Mouse (Mus musculus) lung, postnatal 0 days (tissue): ENCODE data around the gene Hist2h2ac. TPM values are rescaled to one million over a fixed set of nuclear protein-coding genes. Genes with fewer than 3 reads are reported as not detected.
"Not testable (repeated sequence)": the region's sequence is repeated elsewhere in the genome, so short reads cannot be mapped to it uniquely, and the experiment has no call there.

ENCODE experiments used
- ATAC-seq: fragments of 200-750 bp; cut with Nextera tagmentation; 2 replicates; pipeline ENCODE4 v1.8.0; 2017; ENCODE audit warnings: moderate library complexity
- DNase-seq: peaks from one replicate; pipeline ENCODE4 v3.0.0-alpha.2; 2016; ENCODE audit warnings: low spot score
- H3K27ac ChIP-seq: fragments of 300-500 bp; sonication (generic); 2 replicates; pipeline ENCODE4 v1.5.1; 2014; ENCODE audit warnings: antibody characterized with exemption, mild to moderate bottlenecking, low read length, mixed read lengths
- H3K27me3 ChIP-seq: fragments of 300-500 bp; sonication (generic); replicated peaks from 2 replicates; pipeline ENCODE4 v1.6.1; 2014; ENCODE audit warnings: low read length, mixed read lengths; ENCODE audit not compliant: insufficient read depth
- H3K36me3 ChIP-seq: fragments of 300-500 bp; sonication (generic); 2 replicates; pipeline ENCODE4 v1.6.1; 2014; ENCODE audit warnings: low read length, mixed read lengths; ENCODE audit not compliant: insufficient read depth
- H3K4me1 ChIP-seq: fragments of 300-500 bp; sonication (generic); 2 replicates; pipeline ENCODE4 v1.6.1; 2014; ENCODE audit warnings: antibody characterized with exemption, low read depth, low read length, mixed read lengths; ENCODE audit not compliant: insufficient read depth
- H3K4me2 ChIP-seq: fragments of 300-500 bp; sonication (generic); replicated peaks from 2 replicates; pipeline ENCODE4 v1.6.1; 2014; ENCODE audit warnings: low read depth, mild to moderate bottlenecking, low read length, moderate library complexity, mixed read lengths
- H3K4me3 ChIP-seq: fragments of 300-500 bp; sonication (generic); 2 replicates; pipeline ENCODE4 v1.5.1; 2014; ENCODE audit warnings: low read depth, low read length
- H3K9ac ChIP-seq: fragments of 300-500 bp; sonication (generic); replicated peaks from 2 replicates; pipeline ENCODE4 v1.6.1; 2014; ENCODE audit warnings: low read depth, mild to moderate bottlenecking
- H3K9me3 ChIP-seq: fragments of 300-500 bp; sonication (generic); 2 replicates; pipeline ENCODE4 v1.6.1; 2016; ENCODE audit warnings: low read length, mixed read lengths
- CTCF ChIP-seq: IDR thresholded peaks from 2 replicates; pipeline ENCODE4 v1.5.1; 2016; ENCODE audit warnings: antibody characterized with exemption, mild to moderate bottlenecking
- EP300 ChIP-seq: IDR thresholded peaks from 2 replicates; pipeline ENCODE4 v1.6.1; 2016; ENCODE audit warnings: antibody characterized with exemption, mild to moderate bottlenecking, control low read depth
- WGBS: fragments of 180-500 bp; shearing (Covaris S2); extraction: QIAGEN DNeasy Blood & Tissue Kit; methylation state at CpG from one replicate; pipeline ENCODE4 v1.1.7; 2014; 5-methylcytosine and 5-hydroxymethylcytosine counted together
- polyA plus RNA-seq: library from polyadenylated mRNA; unstranded; fragments of >200 nt; fragmentation: Nextera tagmentation; extraction: Ambion mirVana; gene quantifications from 2 replicates; pipeline ENCODE4 v1.2.1, GENCODE M21; 2015

The Hist2h2ac gene
- polyA plus RNA-seq, 1 experiment from 2014 or later = 3.0 TPM

DNA sequence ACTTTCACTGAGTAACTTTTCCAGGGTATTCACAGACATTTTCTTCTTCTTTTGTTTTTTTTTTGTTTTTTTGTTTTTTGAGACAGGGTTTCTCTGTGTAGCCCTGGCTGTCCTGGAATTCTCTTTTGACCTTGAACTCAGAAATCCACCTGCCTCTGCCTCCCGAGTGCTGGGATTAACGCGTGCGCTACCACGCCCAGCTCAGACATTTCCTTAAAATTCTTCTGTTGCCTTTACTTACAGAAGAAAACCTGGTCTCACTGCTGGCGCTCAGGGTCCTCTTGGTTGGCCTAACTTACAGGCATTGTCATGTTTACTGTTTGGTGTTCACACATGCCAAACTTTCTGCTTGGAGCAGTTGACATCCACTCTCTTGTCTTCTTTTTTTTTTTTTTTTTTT is 45.4 kb downstream of the Hist2h2ac start:
- ATAC-seq (no peak), DNase-seq (no peak)
- H3K9me3 ChIP-seq = no peaks in the 10 kb centered on the region
- peaks cover 21% of the 10 kb centered on the region; the same call in 1 of the 2 replicates for H3K36me3 ChIP-seq
- peaks cover 19% of the 10 kb centered on the region; the same call in 1 of the 2 replicates for H3K4me1 ChIP-seq
- H3K4me3 ChIP-seq = no peak overlapping the region
- TF ChIP-seq CTCF (no peak), EP300 (no peak)
- no peak overlapping the region for H3K27ac ChIP-seq
- no peak overlapping the region for H3K4me2 ChIP-seq
- no peak overlapping the region for H3K9ac ChIP-seq
- H3K27me3 ChIP-seq = no peaks in the 10 kb centered on the region
- 92% methylated on average over 6 of the region's 6 CpGs for WGBS

DNA sequence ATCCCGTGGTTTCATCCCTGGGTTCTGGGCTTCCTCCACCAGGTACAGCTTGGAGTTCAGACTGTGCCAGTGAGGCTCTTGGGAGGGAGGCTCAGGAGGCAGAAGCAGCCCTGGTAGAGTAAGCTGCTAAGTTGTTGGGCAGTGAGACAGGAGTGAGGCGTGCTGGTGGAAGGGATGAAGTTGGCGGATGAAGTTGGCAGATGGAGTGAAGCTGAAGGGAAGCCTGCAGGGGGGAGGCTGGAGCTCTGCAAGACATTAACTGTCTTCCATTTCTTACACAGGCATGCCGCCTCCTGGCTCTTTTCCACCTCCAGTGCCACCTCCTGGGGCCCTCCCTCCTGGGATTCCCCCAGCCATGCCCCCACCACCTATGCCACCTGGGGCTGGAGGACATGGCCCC is 46.6 kb downstream of the Hist2h2ac start:
- H3K27ac ChIP-seq, DNase-seq, H3K4me2 ChIP-seq, H3K27me3 ChIP-seq, H3K4me3 ChIP-seq, H3K9me3 ChIP-seq, ATAC-seq, H3K9ac ChIP-seq: not testable (repeated sequence)
- peaks cover 19% of the 10 kb centered on the region; the same call in 1 of the 2 replicates for H3K4me1 ChIP-seq
- H3K36me3 ChIP-seq = peaks cover 21% of the 10 kb centered on the region; the same call in 1 of the 2 replicates
- WGBS = 81% methylated on average over 4 of the region's 4 CpGs

DNA sequence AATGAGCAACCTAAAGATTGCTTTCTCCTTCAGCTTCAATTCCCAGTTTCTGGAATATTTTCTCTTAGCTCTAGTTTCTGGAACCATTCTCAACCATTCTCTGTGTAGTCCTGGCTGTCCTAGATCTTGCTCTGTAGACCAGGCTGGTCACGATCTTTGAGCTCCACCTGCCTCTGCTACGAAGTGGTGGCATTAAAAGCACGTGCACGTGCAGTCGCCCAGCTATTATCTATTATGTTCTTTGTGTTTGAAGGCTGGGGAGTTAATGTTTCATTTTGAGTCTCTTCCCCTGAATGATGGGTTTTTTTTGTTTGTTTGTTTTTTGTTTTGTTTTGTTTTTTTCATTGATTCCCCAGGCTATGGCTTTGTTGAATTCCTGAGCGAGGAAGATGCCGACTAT is 47.5 kb downstream of the Hist2h2ac start:
- WGBS = 30% methylated on average over 7 of the region's 7 CpGs
- Histone ChIP-seq H3K27ac (no peak overlapping the region), H3K4me1 (peaks cover 19% of the 10 kb centered on the region; the same call in 1 of the 2 replicates), H3K4me2 (peak overlapping the region; percentile 87), H3K36me3 (peaks cover 19% of the 10 kb centered on the region; the same call in 1 of the 2 replicates), H3K9me3 (no peaks in the 10 kb centered on the region), H3K4me3 (peak overlapping the region; percentile 81), H3K27me3 (no peaks in the 10 kb centered on the region), H3K9ac (peak overlapping the region; percentile 67)
- ATAC-seq = no peak
- DNase-seq = no peak
- no peak for TF ChIP-seq EP300

- DNase-seq (peak; percentile 97), ATAC-seq (peak; percentile 97)
- Histone ChIP-seq H3K36me3 (peaks cover 14% of the 10 kb centered on the region; the same call in 1 of the 2 replicates), H3K4me2 (peak within 1 kb of the TSS; percentile 87), H3K4me3 (peak within 1 kb of the TSS; percentile 81), H3K27me3 (no peaks in the 10 kb centered on the region), H3K4me1 (peaks cover 19% of the 10 kb centered on the region; the same call in 1 of the 2 replicates), H3K27ac (peak within 1 kb of the TSS; percentile 99), H3K9ac (peak within 1 kb of the TSS; percentile 67), H3K9me3 (no peaks in the 10 kb centered on the region)
- TF ChIP-seq CTCF = no peak
- TF ChIP-seq EP300 = peak; percentile 59; the same call in 1 of the 2 replicates
- under 1% methylated on average over 51 of the region's 58 CpGs for WGBS
Measured at GRCm38 (mm10) chr3:96172197-96173178, 48.2 kb downstream of the Hist2h2ac start, which contains the start of gene Sf3b4. TSS of gene Sf3b4 (plus strand) at chr3:96172332.

DNA sequence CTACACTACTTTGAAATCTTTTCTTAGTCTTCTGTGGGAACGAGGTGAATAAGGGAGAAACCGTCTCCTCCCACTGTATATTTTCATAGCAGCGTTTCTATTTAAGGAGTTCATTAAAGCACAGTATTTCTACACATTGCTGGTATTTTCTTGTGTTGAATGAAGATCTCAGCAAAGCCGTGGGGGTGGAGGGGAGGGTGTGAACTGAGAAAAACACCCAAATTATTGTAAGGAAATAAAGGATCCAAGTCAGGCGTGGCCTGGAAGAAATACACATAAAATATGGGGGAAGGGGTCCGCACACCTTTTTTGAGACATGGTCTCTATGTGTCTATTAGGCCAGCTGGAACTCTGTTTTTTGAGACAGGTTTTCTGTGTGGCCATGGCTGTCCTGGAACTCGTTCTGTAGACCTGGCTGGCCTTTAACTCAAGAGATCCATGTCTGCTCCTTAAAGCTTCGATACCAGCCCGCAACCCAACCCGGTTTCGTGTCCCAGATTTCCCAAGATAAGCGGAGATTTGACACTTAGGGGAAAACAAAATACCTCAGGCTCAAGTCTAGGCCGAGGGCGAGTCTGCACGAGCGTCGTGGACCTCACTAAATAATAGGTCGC is 49.0 kb downstream of the Hist2h2ac start:
- WGBS = 7% methylated on average over 18 of the region's 18 CpGs

More for the DNA sequence above, 49.0 kb downstream of the Hist2h2ac start:
- H3K4me1 ChIP-seq = peaks cover 19% of the 10 kb centered on the region; the same call in 1 of the 2 replicates
- peak overlapping the region; percentile 67 for H3K9ac ChIP-seq
- peak overlapping the region; percentile 87 for H3K4me2 ChIP-seq
- TF ChIP-seq CTCF (no peak), EP300 (no peak)
- no peaks in the 10 kb centered on the region for H3K27me3 ChIP-seq
- no peaks in the 10 kb centered on the region for H3K9me3 ChIP-seq
- H3K4me3 ChIP-seq = peak overlapping the region; percentile 81
- ATAC-seq (no peak; the same call in 1 of the 2 replicates), DNase-seq (no peak)
- 0 out of 2 replicates have a peak, but pooled peaks cover 12% of the 10 kb centered on the region for H3K36me3 ChIP-seq
- peak overlapping the region; percentile 99 for H3K27ac ChIP-seq
